Mouse (Mus musculus) spleen, postnatal 14 days (tissue): ENCODE measurements around the gene Epb41l1.

Source experiments
- DNase-seq, 2 experiments: peaks; one replicate each; pipeline ENCODE4 v3.0.0; 2021 to 2022; ENCODE audit warnings: low spot score in 2 of 2

The Epb41l1 gene

GRCm38 (mm10) chr2:156425618-156426017 lies 4.9 kb downstream of the Epb41l1 start:
- no peak for DNase-seq

- no peak for DNase-seq
Observed at GRCm38 (mm10) chr2:156426151-156426550, 5.4 kb downstream of the Epb41l1 start.

- DNase-seq: no peak
Observed at GRCm38 (mm10) chr2:156429836-156430235, 9.1 kb downstream of the Epb41l1 start.

GRCm38 (mm10) chr2:156430326-156430725 lies 9.6 kb downstream of the Epb41l1 start:
- DNase-seq: no peak

GRCm38 (mm10) chr2:156431409-156431808 lies 10.7 kb downstream of the Epb41l1 start:
- DNase-seq: no peak

- no peak for DNase-seq
Observed at GRCm38 (mm10) chr2:156432086-156432485, 11.4 kb downstream of the Epb41l1 start.

- no peak for DNase-seq
Observed at GRCm38 (mm10) chr2:156432874-156433868, 12.5 kb downstream of the Epb41l1 start.

GRCm38 (mm10) chr2:156437637-156438036 lies 16.9 kb downstream of the Epb41l1 start:
- no peak for DNase-seq

GRCm38 (mm10) chr2:156439666-156440462 lies 19.2 kb downstream of the Epb41l1 start:
- no peak for DNase-seq

- DNase-seq: no peak
Observed at GRCm38 (mm10) chr2:156441909-156442308, 21.2 kb downstream of the Epb41l1 start.

GRCm38 (mm10) chr2:156443323-156443722 lies 22.6 kb downstream of the Epb41l1 start:
- no peak for DNase-seq

- no peak for DNase-seq
Observed at GRCm38 (mm10) chr2:156446489-156447035, 25.9 kb downstream of the Epb41l1 start.

- DNase-seq: no peak
Observed at GRCm38 (mm10) chr2:156447413-156448295, 26.9 kb downstream of the Epb41l1 start.

GRCm38 (mm10) chr2:156451225-156452148 lies 30.8 kb downstream of the Epb41l1 start:
- DNase-seq: no peak

- no peak for DNase-seq
Observed at GRCm38 (mm10) chr2:156452149-156452536, 31.4 kb downstream of the Epb41l1 start.

GRCm38 (mm10) chr2:156453822-156454221 lies 33.1 kb downstream of the Epb41l1 start:
- DNase-seq: no peak

GRCm38 (mm10) chr2:156455508-156456108 lies 34.9 kb downstream of the Epb41l1 start:
- no peak for DNase-seq

GRCm38 (mm10) chr2:156456386-156457342 lies 36.0 kb downstream of the Epb41l1 start:
- no peak for DNase-seq

GRCm38 (mm10) chr2:156457343-156457717 lies 36.6 kb downstream of the Epb41l1 start:
- no peak for DNase-seq
